Mouse (Mus musculus): Measurements from ENCODE around the gene Hibadh. TPM values are rescaled to one million over a fixed set of nuclear protein-coding genes. Genes with fewer than 3 reads are reported as not detected.

The Hibadh gene
- total RNA-seq, 1 experiment from 2014 or later = 179 TPM

- no peak for DNase-seq
Measured at GRCm38 (mm10) chr6:52567327-52568299, 72.6 kb downstream of the Hibadh start.

DNA sequence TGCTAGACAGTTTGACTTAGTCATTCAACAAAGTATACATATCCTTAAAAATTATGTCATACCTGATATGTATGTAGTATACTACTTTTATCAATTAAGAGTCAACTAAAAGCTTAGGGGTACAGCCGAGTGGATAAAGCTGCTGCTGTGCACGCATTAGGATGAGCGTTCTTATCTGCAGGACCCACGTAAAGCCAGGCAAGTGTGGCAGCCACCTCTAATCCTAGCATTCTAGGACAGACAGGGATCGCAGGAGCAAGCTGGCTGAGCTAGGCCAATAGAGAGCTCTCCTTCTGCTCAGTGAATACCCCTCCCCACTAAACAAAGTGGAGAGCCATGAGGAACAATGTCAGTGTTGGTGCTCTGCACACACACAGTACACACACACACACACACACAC lies 75.0 kb downstream of the Hibadh start:
- DNase-seq = no peak

GRCm38 (mm10) chr6:52562994-52563393 lies 77.2 kb downstream of the Hibadh start:
- DNase-seq = no peak

DNA sequence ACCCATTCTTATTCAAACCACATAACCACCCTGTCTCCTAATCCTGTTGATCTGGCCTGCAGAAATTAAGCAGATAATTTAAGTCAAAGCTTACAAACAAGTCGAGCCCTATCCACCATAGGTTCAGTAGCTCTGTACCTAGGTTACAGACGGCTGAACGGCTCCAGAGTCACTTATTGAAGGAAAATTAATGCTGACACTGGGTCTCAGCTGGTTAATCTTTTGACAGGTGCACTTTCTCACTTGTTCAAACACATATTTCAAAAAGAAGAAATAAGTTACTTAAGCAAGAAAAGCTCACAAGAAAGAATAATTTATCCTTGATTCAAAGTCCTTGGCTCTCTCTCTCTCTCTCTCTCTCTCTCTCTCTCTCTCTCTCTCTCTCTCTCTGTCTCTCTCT lies 81.1 kb downstream of the Hibadh start:
- DNase-seq = no peak

- DNase-seq = no peak
Measured at GRCm38 (mm10) chr6:52544376-52544775, 95.8 kb downstream of the Hibadh start.

DNA sequence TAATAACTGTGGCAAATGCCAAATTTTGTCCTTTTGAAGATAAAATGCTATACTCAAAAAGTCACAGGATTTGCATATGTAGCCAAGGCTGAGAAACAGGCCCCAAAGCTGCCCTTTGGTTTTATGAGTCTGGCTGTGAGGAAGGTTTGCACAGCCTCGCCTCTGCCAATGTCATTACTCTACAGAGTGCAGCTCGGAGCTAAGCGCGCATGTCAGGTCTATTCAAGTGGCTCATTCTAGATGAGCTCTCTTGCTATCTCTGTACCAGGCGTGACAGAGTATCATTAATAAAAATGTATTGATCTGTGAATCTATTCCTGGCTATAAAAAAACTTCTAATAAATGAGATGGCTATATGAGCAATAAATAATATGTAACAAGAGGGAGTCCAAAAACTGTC lies 97.7 kb downstream of the Hibadh start:
- DNase-seq = no peak

GRCm38 (mm10) chr6:52539911-52540310 lies 100.3 kb downstream of the Hibadh start:
- no peak for DNase-seq

GRCm38 (mm10) chr6:52535072-52535704 lies 105.0 kb downstream of the Hibadh start:
- no peak for DNase-seq

DNA sequence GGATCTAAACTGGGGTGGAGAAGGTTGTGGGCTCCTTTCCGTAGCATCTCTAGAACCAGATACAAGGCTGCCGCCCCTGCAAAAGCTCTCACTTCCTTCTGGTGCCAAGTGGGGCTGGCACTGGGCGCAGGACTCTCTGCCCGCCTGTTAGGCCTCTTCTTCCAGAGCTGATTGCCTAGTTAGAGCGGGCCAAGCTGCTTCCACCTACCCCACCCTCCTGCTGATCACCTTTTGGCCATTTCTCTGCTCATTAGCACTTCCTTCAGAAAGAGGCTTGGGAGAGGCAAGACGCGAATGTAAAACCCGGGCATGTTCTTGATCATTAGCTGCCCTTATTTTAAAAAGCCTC lies 108.1 kb downstream of the Hibadh start:
- DNase-seq = no peak

- no peak for DNase-seq
Measured at GRCm38 (mm10) chr6:52531366-52532143, 108.6 kb downstream of the Hibadh start.

DNA sequence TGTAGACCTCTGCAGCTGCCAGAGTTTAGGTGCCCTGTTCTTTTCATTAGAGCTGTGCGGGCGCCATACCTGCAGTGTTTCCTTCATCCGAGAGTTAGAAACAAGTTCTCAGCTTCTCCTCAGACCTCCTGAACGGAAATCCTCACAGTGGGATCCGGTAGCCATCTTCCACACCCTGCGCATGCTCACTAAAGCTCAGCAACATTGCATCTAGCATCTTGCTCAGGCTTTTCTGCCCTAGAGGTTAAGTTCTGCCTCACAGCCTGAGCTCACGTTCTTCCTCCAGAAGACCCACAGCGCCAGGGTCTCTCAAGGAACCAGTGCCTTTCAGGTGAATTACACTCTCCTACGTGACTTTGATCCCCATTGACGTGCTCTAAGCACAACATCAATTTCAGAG lies 109.3 kb downstream of the Hibadh start:
- no peak for DNase-seq

DNA sequence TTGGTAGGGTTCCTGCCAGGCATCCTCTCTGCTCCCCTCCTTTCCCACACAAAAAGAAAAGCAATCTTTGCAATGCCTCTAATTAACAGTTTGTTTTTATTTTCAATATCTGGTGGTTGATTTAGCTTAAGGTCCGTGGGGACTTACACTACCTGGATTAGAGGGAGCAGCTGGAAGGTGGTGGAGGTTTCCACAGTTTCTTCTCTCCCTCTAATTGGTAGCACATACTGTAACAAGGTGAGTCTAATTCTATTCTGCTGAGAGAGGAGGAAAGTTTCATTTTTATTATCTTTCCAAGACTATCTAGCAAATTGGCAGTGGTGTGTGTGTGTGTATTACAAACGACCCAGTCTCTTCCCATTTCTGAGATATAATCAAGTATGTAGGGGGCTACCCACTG lies 116.0 kb downstream of the Hibadh start:
- DNase-seq = no peak

DNA sequence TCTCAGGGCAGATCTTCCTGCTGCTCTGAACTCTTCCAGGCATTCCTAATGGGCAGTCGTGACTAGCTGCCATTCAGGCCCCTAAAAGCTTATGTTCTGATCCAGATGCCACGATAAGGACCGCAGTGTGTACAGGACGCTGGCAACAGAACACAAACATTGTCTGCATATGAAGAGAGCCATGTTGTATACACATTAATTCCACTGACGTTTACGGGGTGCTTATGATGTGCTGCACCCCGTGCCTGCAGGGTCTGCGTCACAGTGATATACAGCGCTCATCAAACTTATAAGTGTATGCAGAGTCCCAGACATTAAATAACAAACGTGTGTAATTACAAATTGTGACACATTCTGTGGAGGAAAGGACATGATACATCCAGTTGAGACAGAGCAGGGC lies 121.5 kb downstream of the Hibadh start:
- no peak for DNase-seq

DNA sequence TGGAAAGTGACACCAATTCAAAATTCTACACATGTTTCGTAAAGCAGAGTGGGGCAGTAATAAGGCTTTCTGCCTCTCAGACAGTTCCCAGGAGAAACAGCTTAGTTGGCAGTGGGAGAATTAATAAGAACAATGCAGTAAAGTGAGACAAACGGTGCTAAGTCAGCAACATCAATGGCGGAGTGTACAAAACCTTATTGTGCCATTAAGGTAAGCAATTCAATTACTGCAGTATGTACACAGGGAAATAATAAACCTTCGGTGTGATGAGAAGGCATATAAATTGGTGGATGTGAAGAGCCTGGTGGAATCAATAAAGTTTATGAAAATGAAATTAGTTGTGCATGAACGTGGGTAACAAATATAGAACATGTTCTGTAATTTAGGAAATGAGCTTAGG lies 122.9 kb downstream of the Hibadh start:
- no peak for DNase-seq

- peak; percentile 26 for DNase-seq
Measured at GRCm38 (mm10) chr6:52513876-52514405, 126.2 kb downstream of the Hibadh start.

DNA sequence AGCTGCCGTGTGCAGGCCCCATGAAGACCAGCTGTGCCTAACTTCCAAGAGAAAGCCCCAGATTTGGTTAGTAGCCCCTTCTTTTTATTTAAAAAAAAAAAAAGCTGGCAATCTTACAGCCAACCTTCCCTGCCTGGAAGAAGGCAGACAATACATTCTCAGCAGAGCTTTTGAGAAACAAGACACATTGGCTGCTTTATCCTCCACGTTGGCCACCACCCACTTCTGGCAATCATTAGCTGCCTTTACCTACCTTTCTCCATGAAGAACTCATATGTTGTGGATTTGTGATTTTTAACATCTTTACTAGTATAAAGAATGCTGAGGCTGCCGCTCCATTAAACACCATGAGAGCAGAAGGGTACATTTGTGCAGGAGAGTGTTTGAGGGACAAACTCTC lies 131.4 kb downstream of the Hibadh start:
- no peak for DNase-seq

DNA sequence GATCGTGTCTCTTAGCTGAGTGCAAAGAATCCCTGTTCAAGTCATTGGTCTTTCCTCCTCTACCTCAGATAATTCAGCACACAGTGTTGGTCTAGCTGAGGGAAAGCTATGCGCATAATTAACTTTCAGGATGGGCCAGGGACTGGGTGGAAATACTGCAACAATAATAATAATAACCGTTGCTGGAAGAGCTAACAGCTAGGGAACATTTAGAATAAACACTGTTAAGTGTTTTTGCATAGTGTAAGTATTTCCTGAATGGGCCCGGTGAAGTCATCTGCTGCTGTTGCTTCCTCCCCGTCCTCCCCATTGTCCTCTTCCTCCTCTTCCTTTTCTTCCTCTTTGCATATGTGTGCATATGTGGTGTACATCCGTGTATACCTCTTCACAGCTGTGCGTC lies 132.2 kb downstream of the Hibadh start:
- no peak for DNase-seq

DNA sequence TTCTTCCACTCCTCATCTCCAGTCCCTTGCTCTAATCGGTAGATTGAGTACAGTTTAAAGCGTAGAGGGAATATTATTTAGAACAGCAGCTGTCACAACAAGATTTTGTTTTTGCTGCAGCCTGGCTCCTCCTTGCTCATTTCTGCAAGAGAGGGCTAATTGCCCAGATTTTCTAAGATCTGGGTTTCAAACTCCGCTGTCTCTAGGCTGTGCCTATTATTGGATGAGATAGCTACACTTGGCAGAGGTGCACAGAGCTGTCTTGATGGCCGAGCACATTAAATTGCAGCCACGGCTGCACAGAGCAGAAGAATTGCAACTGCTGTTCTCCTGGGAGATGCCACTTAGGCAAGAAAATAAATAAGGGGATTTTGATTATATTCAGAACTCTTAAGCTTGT lies 133.0 kb downstream of the Hibadh start:
- no peak for DNase-seq

DNA sequence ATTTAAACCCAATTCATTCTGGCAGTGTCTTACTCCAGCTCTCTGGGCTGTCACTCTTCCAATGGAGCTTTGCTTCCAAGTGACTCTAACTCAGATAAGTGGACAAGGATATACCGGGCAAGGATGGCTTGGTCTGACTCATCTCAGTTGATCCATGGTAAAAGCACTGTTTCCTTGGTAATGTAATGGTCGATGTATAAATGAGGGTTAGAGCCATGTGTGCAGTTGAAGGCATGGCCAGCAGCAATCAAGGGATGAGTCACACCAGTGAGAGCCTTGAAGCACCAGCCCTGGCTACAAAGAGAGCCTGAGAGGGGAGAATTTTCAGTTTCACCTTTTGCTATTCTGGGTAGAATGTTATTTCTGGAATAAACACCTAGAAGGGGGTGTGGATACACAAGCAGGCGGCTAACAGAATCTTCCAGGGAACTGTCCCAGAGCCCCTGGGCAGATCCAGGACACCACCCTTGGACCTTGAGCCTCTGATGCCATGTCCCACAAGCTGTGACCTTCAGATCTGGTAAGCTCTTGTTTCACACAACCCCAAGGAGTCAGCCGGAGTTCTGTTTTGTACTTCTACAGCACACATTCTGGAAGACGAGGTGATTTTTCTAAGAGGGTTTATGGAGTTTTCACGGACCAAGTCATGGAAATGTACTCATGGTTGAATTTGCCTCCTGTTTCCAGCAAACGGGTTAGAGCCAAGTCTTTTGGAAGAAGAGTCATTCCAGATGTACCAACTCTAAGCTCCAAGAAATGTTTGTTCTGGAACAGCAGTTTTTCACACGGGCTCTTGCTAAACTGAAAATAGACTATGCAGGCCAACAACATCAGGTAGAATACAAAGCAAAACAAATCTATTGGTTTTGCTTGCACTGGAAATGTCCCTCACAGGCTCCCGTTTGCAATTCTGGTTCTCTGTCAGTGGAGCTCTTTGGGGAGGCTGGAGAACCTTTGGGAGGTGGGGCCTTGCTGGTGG lies 134.1 kb downstream of the Hibadh start:
- DNase-seq = peak; percentile 10

DNA sequence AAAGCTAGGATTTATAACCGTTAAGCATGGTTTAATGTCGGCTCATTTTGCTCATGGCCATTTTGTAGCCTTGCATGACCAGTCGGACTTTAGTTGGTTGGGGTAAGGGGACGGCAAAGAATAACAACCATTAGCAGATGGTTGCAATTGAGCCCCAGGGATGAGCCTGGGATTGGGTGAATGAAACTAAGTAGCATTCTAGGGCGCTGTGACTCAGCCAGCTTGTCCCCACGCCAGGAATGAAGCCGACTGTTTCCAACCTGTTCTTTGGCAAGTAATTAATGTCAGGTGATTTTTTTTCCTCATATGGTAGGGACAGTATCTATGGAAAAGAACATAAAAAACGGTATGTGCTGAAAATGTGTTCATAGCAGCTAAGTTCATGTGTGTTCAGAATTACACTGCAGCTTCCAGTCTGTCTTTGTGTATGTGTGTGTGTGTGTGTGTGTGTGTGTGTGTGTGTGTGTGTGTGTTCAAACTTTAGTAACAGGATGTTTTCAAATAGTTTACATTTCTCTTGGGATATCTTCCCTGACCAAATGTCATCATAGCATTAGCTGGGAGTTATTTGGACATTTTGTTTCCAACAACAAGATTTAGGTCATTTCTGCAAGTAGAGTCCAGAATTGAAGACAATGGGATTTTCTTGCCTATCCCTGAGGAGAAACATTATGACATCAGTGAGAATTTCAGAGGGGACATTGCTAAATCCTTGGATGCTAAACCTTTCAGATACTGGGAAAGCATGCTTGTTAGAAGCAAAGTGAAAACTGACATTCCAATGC lies 135.3 kb downstream of the Hibadh start:
- peak; percentile 52 for DNase-seq

- DNase-seq = no peak
Measured at GRCm38 (mm10) chr6:52502986-52503385, 137.2 kb downstream of the Hibadh start.
